Mouse (Mus musculus) intestine, embryonic 15.5 days (tissue): ENCODE data around the gene Prkca. TPM values are rescaled to one million over a fixed set of nuclear protein-coding genes. Genes with fewer than 3 reads are reported as not detected.

ENCODE experiments used
- ATAC-seq: fragments of 200-750 bp; cut with Nextera tagmentation; 2 replicates; pipeline ENCODE4 v1.8.0; 2017; ENCODE audit warnings: moderate TSS enrichment, moderate library complexity
- H3K27ac ChIP-seq: fragments of 300-500 bp; sonication (generic); 2 replicates; pipeline ENCODE4 v1.5.1; 2015; ENCODE audit warnings: mild to moderate bottlenecking, inconsistent platforms
- H3K27me3 ChIP-seq: fragments of 300-500 bp; sonication (generic); replicated peaks from 2 replicates; pipeline ENCODE4 v1.6.1; 2015; ENCODE audit warnings: inconsistent platforms
- H3K36me3 ChIP-seq: fragments of 300-500 bp; sonication (generic); 2 replicates; pipeline ENCODE4 v1.6.1; 2015; ENCODE audit warnings: inconsistent platforms
- H3K4me1 ChIP-seq: fragments of 300-500 bp; sonication (generic); replicated peaks from 2 replicates; pipeline ENCODE4 v1.6.1; 2015; ENCODE audit warnings: inconsistent platforms
- H3K4me2 ChIP-seq: fragments of 300-500 bp; sonication (generic); replicated peaks from 2 replicates; pipeline ENCODE4 v1.6.1; 2015; ENCODE audit warnings: mild to moderate bottlenecking, inconsistent platforms
- H3K4me3 ChIP-seq: fragments of 300-500 bp; sonication (generic); replicated peaks from 2 replicates; pipeline ENCODE4 v1.5.1; 2015; ENCODE audit warnings: inconsistent platforms
- H3K9ac ChIP-seq: fragments of 300-500 bp; sonication (generic); 2 replicates; pipeline ENCODE4 v1.6.1; 2015; ENCODE audit warnings: inconsistent platforms
- H3K9me3 ChIP-seq: fragments of 300-500 bp; sonication (generic); 2 replicates; pipeline ENCODE4 v1.6.1; 2016; ENCODE audit warnings: inconsistent platforms
- WGBS: fragments of 180-500 bp; shearing (Covaris S2); methylation state at CpG from one replicate; pipeline ENCODE4 v1.1.7; 2015; 5-methylcytosine and 5-hydroxymethylcytosine counted together
- polyA plus RNA-seq: library from polyadenylated mRNA; unstranded; fragments of >200 nt; fragmentation: Nextera tagmentation; extraction: Ambion mirVana; gene quantifications from 2 replicates; pipeline ENCODE4 v1.2.1, GENCODE M21; 2015

Prkca gene
- polyA plus RNA-seq, 1 experiment from 2014 or later: 22.0 TPM

- H3K27me3 ChIP-seq: no peaks in the 10 kb centered on the region
- H3K4me3 ChIP-seq: no peak overlapping the region
- H3K4me1 ChIP-seq: no peaks in the 10 kb centered on the region
- H3K36me3 ChIP-seq: no peaks in the 10 kb centered on the region
- no peak for ATAC-seq
- 66% methylated on average over 6 of the region's 6 CpGs for WGBS
- no peak overlapping the region for H3K27ac ChIP-seq
- no peaks in the 10 kb centered on the region for H3K9me3 ChIP-seq
- no peak overlapping the region for H3K9ac ChIP-seq
- no peak overlapping the region for H3K4me2 ChIP-seq
These were observed 271.0 kb downstream of the Prkca start for GRCm38 (mm10) chr11:108072606-108073243.

- Histone ChIP-seq H3K4me3 (no peak overlapping the region), H3K9ac (no peak overlapping the region), H3K4me2 (no peak overlapping the region), H3K9me3 (no peaks in the 10 kb centered on the region), H3K36me3 (no peaks in the 10 kb centered on the region), H3K27me3 (no peaks in the 10 kb centered on the region), H3K27ac (no peak overlapping the region), H3K4me1 (no peaks in the 10 kb centered on the region)
- no peak for ATAC-seq
- 84% methylated on average over 6 of the region's 6 CpGs for whole genome bisulfite sequencing
These were observed 272.5 kb downstream of the Prkca start for GRCm38 (mm10) chr11:108071230-108071629.

GRCm38 (mm10) chr11:108070038-108070437 lies 273.7 kb downstream of the Prkca start:
- H3K27ac ChIP-seq: no peak overlapping the region
- H3K4me2 ChIP-seq: no peak overlapping the region
- no peaks in the 10 kb centered on the region for H3K9me3 ChIP-seq
- H3K4me1 ChIP-seq: no peaks in the 10 kb centered on the region
- no peaks in the 10 kb centered on the region for H3K27me3 ChIP-seq
- H3K4me3 ChIP-seq: no peak overlapping the region
- 57% methylated on average over 6 of the region's 6 CpGs for WGBS
- H3K9ac ChIP-seq: no peak overlapping the region
- ATAC-seq: no peak
- H3K36me3 ChIP-seq: no peaks in the 10 kb centered on the region

- Histone ChIP-seq H3K27ac (no peak overlapping the region), H3K4me1 (no peaks in the 10 kb centered on the region), H3K9me3 (no peaks in the 10 kb centered on the region), H3K27me3 (no peaks in the 10 kb centered on the region), H3K4me3 (no peak overlapping the region), H3K4me2 (no peak overlapping the region), H3K36me3 (no peaks in the 10 kb centered on the region), H3K9ac (no peak overlapping the region)
- 87% methylated on average over 5 of the region's 5 CpGs for WGBS
- ATAC-seq: no peak
These were observed 275.3 kb downstream of the Prkca start for GRCm38 (mm10) chr11:108068430-108068829.

GRCm38 (mm10) chr11:108067161-108067560 lies 276.6 kb downstream of the Prkca start:
- H3K4me3 ChIP-seq: no peak overlapping the region
- no peak overlapping the region for H3K4me2 ChIP-seq
- WGBS: 86% methylated on average over 7 of the region's 7 CpGs
- H3K27ac ChIP-seq: no peak overlapping the region
- no peaks in the 10 kb centered on the region for H3K4me1 ChIP-seq
- H3K27me3 ChIP-seq: no peaks in the 10 kb centered on the region
- H3K9me3 ChIP-seq: no peaks in the 10 kb centered on the region
- no peak overlapping the region for H3K9ac ChIP-seq
- H3K36me3 ChIP-seq: no peaks in the 10 kb centered on the region
- ATAC-seq: no peak

GRCm38 (mm10) chr11:108064401-108064800 lies 279.3 kb downstream of the Prkca start:
- no peak overlapping the region for H3K9ac ChIP-seq
- no peak overlapping the region for H3K4me2 ChIP-seq
- H3K27me3 ChIP-seq: no peaks in the 10 kb centered on the region
- H3K4me1 ChIP-seq: no peaks in the 10 kb centered on the region
- no peak overlapping the region for H3K27ac ChIP-seq
- ATAC-seq: no peak
- H3K9me3 ChIP-seq: no peaks in the 10 kb centered on the region
- WGBS: 69% methylated on average over 3 of the region's 3 CpGs
- no peak overlapping the region for H3K4me3 ChIP-seq
- H3K36me3 ChIP-seq: no peaks in the 10 kb centered on the region

- Histone ChIP-seq H3K9me3 (no peaks in the 10 kb centered on the region), H3K27ac (no peak overlapping the region), H3K36me3 (no peaks in the 10 kb centered on the region), H3K4me1 (no peaks in the 10 kb centered on the region), H3K4me2 (no peak overlapping the region), H3K9ac (no peak overlapping the region), H3K4me3 (no peak overlapping the region), H3K27me3 (no peaks in the 10 kb centered on the region)
- ATAC-seq: no peak
- WGBS: 59% methylated on average over 8 of the region's 8 CpGs
These were observed 280.6 kb downstream of the Prkca start for GRCm38 (mm10) chr11:108063096-108063495.

GRCm38 (mm10) chr11:108061571-108062479 lies 281.9 kb downstream of the Prkca start:
- Histone ChIP-seq H3K27ac (no peak overlapping the region), H3K27me3 (no peaks in the 10 kb centered on the region), H3K36me3 (no peaks in the 10 kb centered on the region), H3K4me3 (no peak overlapping the region), H3K9me3 (no peaks in the 10 kb centered on the region), H3K4me2 (no peak overlapping the region), H3K4me1 (no peaks in the 10 kb centered on the region), H3K9ac (no peak overlapping the region)
- WGBS: 85% methylated on average over 17 of the region's 17 CpGs
- no peak for ATAC-seq

- H3K9me3 ChIP-seq: no peaks in the 10 kb centered on the region
- 83% methylated on average over 6 of the region's 6 CpGs for WGBS
- no peaks in the 10 kb centered on the region for H3K27me3 ChIP-seq
- H3K4me1 ChIP-seq: no peaks in the 10 kb centered on the region
- H3K9ac ChIP-seq: no peak overlapping the region
- H3K4me2 ChIP-seq: no peak overlapping the region
- H3K36me3 ChIP-seq: no peaks in the 10 kb centered on the region; the same call in 1 of the 2 replicates
- no peak overlapping the region for H3K27ac ChIP-seq
- no peak overlapping the region for H3K4me3 ChIP-seq
- ATAC-seq: no peak
These were observed 286.6 kb downstream of the Prkca start for GRCm38 (mm10) chr11:108057138-108057537.

GRCm38 (mm10) chr11:108054647-108055046 lies 289.1 kb downstream of the Prkca start:
- Histone ChIP-seq H3K27ac (no peak overlapping the region), H3K9ac (no peak overlapping the region), H3K9me3 (no peaks in the 10 kb centered on the region), H3K36me3 (no peaks in the 10 kb centered on the region; the same call in 1 of the 2 replicates), H3K27me3 (no peaks in the 10 kb centered on the region), H3K4me2 (no peak overlapping the region), H3K4me1 (no peaks in the 10 kb centered on the region), H3K4me3 (no peak overlapping the region)
- WGBS: 81% methylated on average over 3 of the region's 3 CpGs
- no peak for ATAC-seq

- WGBS: 80% methylated on average over 10 of the region's 10 CpGs
These were observed 290.0 kb downstream of the Prkca start for GRCm38 (mm10) chr11:108053746-108054145.

GRCm38 (mm10) chr11:108041669-108042068 lies 302.1 kb downstream of the Prkca start:
- Histone ChIP-seq H3K9ac (no peak overlapping the region), H3K36me3 (peaks cover 7% of the 10 kb centered on the region; the same call in 1 of the 2 replicates), H3K27ac (no peak overlapping the region), H3K4me3 (no peak overlapping the region), H3K27me3 (no peaks in the 10 kb centered on the region), H3K4me2 (no peak overlapping the region), H3K9me3 (no peaks in the 10 kb centered on the region), H3K4me1 (no peaks in the 10 kb centered on the region)
- 81% methylated on average over 7 of the region's 7 CpGs for WGBS
- ATAC-seq: no peak

More at GRCm38 (mm10) chr11:108053746-108054145, 290.0 kb downstream of the Prkca start:
- no peak overlapping the region for H3K4me2 ChIP-seq
- H3K4me3 ChIP-seq: no peak overlapping the region
- no peaks in the 10 kb centered on the region for H3K4me1 ChIP-seq
- ATAC-seq: no peak
- H3K36me3 ChIP-seq: no peaks in the 10 kb centered on the region; the same call in 1 of the 2 replicates
- H3K27ac ChIP-seq: no peak overlapping the region
- no peaks in the 10 kb centered on the region for H3K27me3 ChIP-seq
- no peak overlapping the region for H3K9ac ChIP-seq
- H3K9me3 ChIP-seq: no peaks in the 10 kb centered on the region
